Mouse (Mus musculus): Measurements from ENCODE around the gene Uba7. TPM values are rescaled to one million over a fixed set of nuclear protein-coding genes. Genes with fewer than 3 reads are reported as not detected.
A peak's percentile ranks its signal among the peaks of the same experiment; 100 is the strongest.

Uba7 gene
- total and polyA plus RNA-seq, 3 experiments: 18.1 to 44.1 TPM; not detected in 1

GRCm38 (mm10) chr9:107994464-107994863 is 19.2 kb downstream of the Uba7 start:
- TF ChIP-seq CHD2 (IDR thresholded peaks at IDR 0.05; ENCODE audit: low read length): no peak
- TF ChIP-seq TAL1 (IDR thresholded peaks at IDR 0.05; ENCODE audit: low read length): no peak
- TF ChIP-seq RCOR1 (IDR thresholded peaks at IDR 0.05; ENCODE audit: low read depth, low read length): no peak
- no peak for TF ChIP-seq USF1 (IDR thresholded peaks at IDR 0.05; ENCODE audit: low read depth, low read length)
- TF ChIP-seq SIN3A (IDR thresholded peaks at IDR 0.05; ENCODE audit: low read length): no peak
- peak; percentile 69 for TF ChIP-seq GATA1 (IDR thresholded peaks at IDR 0.05; ENCODE audit: low read depth, low read length)
- Histone ChIP-seq H3K36me3 (ENCODE audit: control insufficient read depth in 1 of 2, insufficient read depth in 2 of 2, low read length in 2 of 2) (peaks cover 0 to 8% of the 10 kb centered on the region in 2 experiments; a peak in 2 of 4 replicates), H3K9ac (ENCODE audit: control insufficient read depth, low read depth, low read length, poor library complexity, severe bottlenecking) (no peak overlapping the region), H3K4me1 (ENCODE audit: control insufficient read depth in 1 of 2, insufficient read depth in 2 of 2, low read length in 2 of 2) (peaks cover 5 to 15% of the 10 kb centered on the region in 2 experiments), H3K79me2 (ENCODE audit: control insufficient read depth, insufficient read depth, low read length, poor library complexity) (no peaks in the 10 kb centered on the region), H3K4me3 (ENCODE audit: control insufficient read depth in 1 of 2, insufficient read depth in 1 of 2, low read depth in 2 of 2, low read length in 2 of 2) (no peak overlapping the region), H3K27me3 (ENCODE audit: control insufficient read depth in 1 of 2, insufficient read depth in 2 of 2, low read length in 2 of 2) (no peaks in the 10 kb centered on the region), H3K9me3 (replicated peaks; ENCODE audit: insufficient read depth, low read length) (no peaks in the 10 kb centered on the region), H3K27ac (ENCODE audit: control insufficient read depth, low read depth, low read length) (no peak overlapping the region)
- peak; percentile 56 for DNase-seq (ENCODE audit: low read depth, low spot score)

- Histone ChIP-seq H3K79me2 (ENCODE audit: control insufficient read depth, insufficient read depth, low read length, poor library complexity) (no peaks in the 10 kb centered on the region), H3K4me3 (ENCODE audit: control insufficient read depth in 1 of 2, insufficient read depth in 1 of 2, low read depth in 2 of 2, low read length in 2 of 2) (no peak overlapping the region), H3K27ac (ENCODE audit: control insufficient read depth, low read depth, low read length) (no peak overlapping the region), H3K9me3 (replicated peaks; ENCODE audit: insufficient read depth, low read length) (no peaks in the 10 kb centered on the region), H3K4me1 (ENCODE audit: control insufficient read depth in 1 of 2, insufficient read depth in 2 of 2, low read length in 2 of 2) (peaks cover 0 to 10% of the 10 kb centered on the region in 2 experiments; a peak in 1 of 4 replicates), H3K9ac (ENCODE audit: control insufficient read depth, low read depth, low read length, poor library complexity, severe bottlenecking) (no peak overlapping the region), H3K27me3 (ENCODE audit: control insufficient read depth in 1 of 2, insufficient read depth in 2 of 2, low read length in 2 of 2) (no peaks in the 10 kb centered on the region), H3K36me3 (ENCODE audit: control insufficient read depth in 1 of 2, insufficient read depth in 2 of 2, low read length in 2 of 2) (peaks cover 0 to 4% of the 10 kb centered on the region in 2 experiments; a peak in 2 of 4 replicates)
- TF ChIP-seq POLR2AphosphoS5 (IDR thresholded peaks at IDR 0.05; ENCODE audit: borderline replicate concordance, low read depth, low read length): no peak
- TF ChIP-seq CTCF (IDR thresholded peaks at IDR 0.05 in 2 of 3, conservative IDR thresholded peaks at IDR 0.05 in 1 of 3; ENCODE audit: control insufficient read depth in 1 of 3, insufficient read depth in 1 of 3, low read depth in 2 of 3, low read length in 3 of 3, poor library complexity in 1 of 3, severe bottlenecking in 1 of 3): no peak
- TF ChIP-seq RCOR1 (IDR thresholded peaks at IDR 0.05; ENCODE audit: low read depth, low read length): no peak
- no peak for TF ChIP-seq TCF12 (IDR thresholded peaks at IDR 0.05; ENCODE audit: low read depth, low read length)
- TF ChIP-seq BHLHE40 (IDR thresholded peaks at IDR 0.05; ENCODE audit: borderline replicate concordance, low read depth, low read length): no peak
- TF ChIP-seq ETS1 (IDR thresholded peaks at IDR 0.05; ENCODE audit: low read depth, low read length): no peak
- TF ChIP-seq CHD2 (IDR thresholded peaks at IDR 0.05; ENCODE audit: low read length): no peak
- TF ChIP-seq USF1 (IDR thresholded peaks at IDR 0.05; ENCODE audit: low read depth, low read length): no peak
- TF ChIP-seq EP300 (IDR thresholded peaks at IDR 0.05; ENCODE audit: low read depth in 1 of 2, low read length in 2 of 2): no peak
- no peak for TF ChIP-seq SIN3A (IDR thresholded peaks at IDR 0.05; ENCODE audit: low read length)
- TF ChIP-seq ZKSCAN1 (IDR thresholded peaks at IDR 0.05; ENCODE audit: low read depth, low read length): no peak
- DNase-seq (ENCODE audit: low read depth, low spot score): no peak
These were observed 20.2 kb downstream of the Uba7 start for GRCm38 (mm10) chr9:107995513-107995912.

- Histone ChIP-seq H3K27ac (ENCODE audit: control insufficient read depth, low read depth, low read length) (no peak within 1 kb of the TSS), H3K36me3 (ENCODE audit: control insufficient read depth in 1 of 2, insufficient read depth in 2 of 2, low read length in 2 of 2) (peaks cover 0 to 4% of the 10 kb centered on the region in 2 experiments; a peak in 2 of 4 replicates), H3K4me1 (ENCODE audit: control insufficient read depth in 1 of 2, insufficient read depth in 2 of 2, low read length in 2 of 2) (peaks cover 0 to 10% of the 10 kb centered on the region in 2 experiments; a peak in 1 of 4 replicates)
These were observed 20.7 kb downstream of the Uba7 start, which contains the start of gene Gm20662 for GRCm38 (mm10) chr9:107996049-107996448. TSS of gene Gm20662 (plus strand) at chr9:107996349.

More at GRCm38 (mm10) chr9:107996049-107996448, 20.7 kb downstream of the Uba7 start, which contains the start of gene Gm20662:
- DNase-seq (ENCODE audit: low read depth, low spot score): no peak
- no peaks in the 10 kb centered on the region for H3K9me3 ChIP-seq (replicated peaks; ENCODE audit: insufficient read depth, low read length)
- no peaks in the 10 kb centered on the region for H3K79me2 ChIP-seq (ENCODE audit: control insufficient read depth, insufficient read depth, low read length, poor library complexity)
- H3K9ac ChIP-seq (ENCODE audit: control insufficient read depth, low read depth, low read length, poor library complexity, severe bottlenecking): no peak within 1 kb of the TSS
- no peaks in the 10 kb centered on the region for H3K27me3 ChIP-seq (ENCODE audit: control insufficient read depth in 1 of 2, insufficient read depth in 2 of 2, low read length in 2 of 2)
- H3K4me3 ChIP-seq (ENCODE audit: control insufficient read depth in 1 of 2, insufficient read depth in 1 of 2, low read depth in 2 of 2, low read length in 2 of 2): no peak within 1 kb of the TSS
- no peak for TF ChIP-seq POLR2A (IDR thresholded peaks at IDR 0.05; ENCODE audit: control insufficient read depth in 1 of 2, insufficient read depth in 1 of 2, low read depth in 1 of 2, low read length in 2 of 2, poor library complexity in 1 of 2)
- TF ChIP-seq TBP (IDR thresholded peaks at IDR 0.05; ENCODE audit: low read depth, low read length): no peak
- TF ChIP-seq POLR2AphosphoS5 (IDR thresholded peaks at IDR 0.05; ENCODE audit: borderline replicate concordance, low read depth, low read length): no peak
- TF ChIP-seq MAX (IDR thresholded peaks at IDR 0.05; ENCODE audit: low read length): no peak
- no peak for TF ChIP-seq ZMIZ1 (IDR thresholded peaks at IDR 0.05; ENCODE audit: low read depth, low read length)
- no peak for TF ChIP-seq UBTF (IDR thresholded peaks at IDR 0.05; ENCODE audit: borderline replicate concordance, insufficient read depth, low read depth, low read length)
- TF ChIP-seq KAT2A (conservative IDR thresholded peaks at IDR 0.05; ENCODE audit: low read depth, low read length): no peak
- no peak for TF ChIP-seq ZKSCAN1 (IDR thresholded peaks at IDR 0.05; ENCODE audit: low read depth, low read length)
- no peak for TF ChIP-seq SIN3A (IDR thresholded peaks at IDR 0.05; ENCODE audit: low read length)

Data from MEL (cell line).